8 mouse cellular contexts compared by ENCODE assay signal in the genomic region with DNA sequence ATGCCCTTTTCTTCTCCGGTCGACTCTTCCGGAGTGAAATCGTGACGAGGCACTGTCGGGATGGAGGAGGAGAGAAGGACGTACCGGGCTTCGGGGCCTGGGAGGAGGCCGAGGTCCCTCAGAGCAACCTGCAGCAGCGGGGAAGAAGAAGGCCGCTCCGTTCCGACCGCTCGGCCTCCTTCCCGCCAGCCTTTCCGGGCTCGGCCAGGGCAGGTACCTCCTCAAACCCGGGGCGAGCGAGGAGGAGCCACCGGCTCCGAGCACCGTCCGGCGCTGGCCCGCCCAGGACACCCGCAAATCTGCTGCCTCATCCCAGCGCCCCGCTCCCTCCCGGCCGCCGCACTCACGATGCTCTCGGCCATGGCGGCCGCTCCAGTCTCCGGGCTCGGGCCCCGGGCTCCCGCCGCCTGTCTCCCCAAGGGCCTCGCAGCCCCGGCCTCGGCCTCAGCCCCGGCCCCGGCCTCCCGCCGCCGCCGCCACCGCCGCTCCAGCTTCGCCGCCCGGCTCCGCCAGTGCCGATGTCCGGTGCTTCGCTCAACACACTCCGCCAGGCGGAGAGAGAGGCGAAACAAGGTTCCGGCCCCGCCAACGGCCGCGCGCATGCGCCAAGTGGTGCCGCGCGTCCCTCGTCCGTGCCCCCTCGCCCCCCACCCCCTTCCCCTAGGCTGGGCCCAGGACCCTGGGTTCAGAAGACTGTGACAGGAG. TPM values are rescaled to one million over a fixed set of nuclear protein-coding genes. Genes with fewer than 3 reads are reported as not detected.
DNase-seq lines count a peak whose midpoint lies in the region; ATAC-seq lines count a peak whose summit lies in the region.

A gene (minus strand): TSS at position 557 of the 705 bp plus-strand sequence.

- peak within 1 kb of the TSS; percentile 80 for H3K4me2 ChIP-seq in intestine, embryonic 15.5 days (replicated peaks)

- no peaks in the 10 kb centered on the region for H3K27me3 ChIP-seq in intestine, embryonic 15.5 days (replicated peaks)

- 0 out of 2 replicates have a peak, but pooled peaks cover 17% of the 10 kb centered on the region for H3K36me3 ChIP-seq in intestine, embryonic 15.5 days

- peaks cover 4% of the 10 kb centered on the region for H3K4me1 ChIP-seq in intestine, embryonic 15.5 days (replicated peaks)

- DNase-seq in adrenal gland, adult 8-10 months = peak; percentile 68
- peak; percentile 95 for DNase-seq in embryo, embryonic 9.5 days (ENCODE audit: extremely low spot score)
- DNase-seq in gastrocnemius, postnatal 4 days (ENCODE audit: low spot score in 2 of 2) = peak; percentile 88 to 92
- DNase-seq in left cerebral cortex, postnatal 14 days (ENCODE audit: low spot score in 2 of 2) = peak; percentile 67 to 87
- peak; percentile 86 for DNase-seq in right cerebral cortex, postnatal 25 days
- DNase-seq in urinary bladder, postnatal 36 days (ENCODE audit: low spot score in 2 of 2) = peak; percentile 78 to 83

- peak within 1 kb of the TSS; percentile 100 for H3K4me3 ChIP-seq in intestine, embryonic 15.5 days (replicated peaks)

- peak; percentile 93 for ATAC-seq in intestine, embryonic 15.5 days
- peak; percentile 70 for ATAC-seq in megakaryocyte-erythroid progenitor cell, adult 5-6 weeks (replicated peaks; ENCODE audit: low FRiP score, low TSS enrichment, poor library complexity, severe bottlenecking)

- peak within 1 kb of the TSS; percentile 100 for H3K9ac ChIP-seq in intestine, embryonic 15.5 days

- no peaks in the 10 kb centered on the region for H3K9me3 ChIP-seq in intestine, embryonic 15.5 days

- intact Hi-C loops in left cerebral cortex, postnatal 14 days (cut with DNase I) = no loop called here

- under 1% methylated on average over 65 of the region's 77 CpGs for WGBS in intestine, embryonic 15.5 days

- peak within 1 kb of the TSS; percentile 79 for H3K27ac ChIP-seq in intestine, embryonic 15.5 days

RNA-seq across cellular contexts. Expression of the gene that starts here (rescaled TPM):
- 100 to 1,000 TPM in 2 of 4 experiments, 10 to 100 TPM in 2; 89.1 to 108 (median 99.5) TPM for total RNA-seq in adrenal gland, adult 8-10 months (2022)
- 10 to 100 TPM; 68.0 to 80.5 TPM for total RNA-seq in gastrocnemius, postnatal 4 days (2021)
- 26.6 and 28.9 TPM in 2 replicates for polyA plus RNA-seq in intestine, embryonic 15.5 days (2015; fragmentation: Nextera tagmentation; extraction: Ambion mirVana)
- total RNA-seq in left cerebral cortex, postnatal 14 days (2021) = 10 to 100 TPM; 67.8 to 71.3 TPM
- 59.3 and 65.2 TPM in 2 replicates for total RNA-seq in megakaryocyte-erythroid progenitor cell, adult 5-6 weeks (2014; fragmentation: Nextera tagmentation)
- total RNA-seq in megakaryocyte-erythroid progenitor cell, adult 5-6 weeks (2017) = 32.5 and 41.1 TPM in 2 replicates

Comparison
In these comparisons a context has a peak if more than half of its experiments do, and no peak if none do; other contexts are left out.
1. Peak in every context shown above with its lines: DNase-seq, ATAC-seq, H3K4me3 ChIP-seq and H3K27ac ChIP-seq.